Mouse (Mus musculus) small intestine, adult 2 months (tissue): Measurements from ENCODE around the gene Nudc. TPM values are rescaled to one million over a fixed set of nuclear protein-coding genes. Genes with fewer than 3 reads are reported as not detected.
A peak's percentile ranks its signal among the peaks of the same experiment; 100 is the strongest.
"Not testable (repeated sequence)": the region's sequence is repeated elsewhere in the genome, so short reads cannot be mapped to it uniquely, and the experiment has no call there.

Experiments used
- H3K27ac ChIP-seq: fragments of 200-500 bp; 2 replicates; pipeline ENCODE4 v1.5.1; 2012; ENCODE audit warnings: low read depth, low read length, control low read depth, inconsistent platforms; ENCODE audit not compliant: insufficient read depth
- H3K27me3 ChIP-seq: fragments of 200-500 bp; 2 replicates; pipeline ENCODE4 v1.6.1; 2012; ENCODE audit warnings: mild to moderate bottlenecking, moderate library complexity, low read length, inconsistent platforms; ENCODE audit not compliant: control insufficient read depth, insufficient read depth
- H3K36me3 ChIP-seq: fragments of 200-500 bp; 2 replicates; pipeline ENCODE4 v1.6.1; 2012; ENCODE audit warnings: mild to moderate bottlenecking, low read length, control low read depth, inconsistent platforms; ENCODE audit not compliant: control insufficient read depth, insufficient read depth
- H3K4me1 ChIP-seq: fragments of 200-500 bp; 2 replicates; pipeline ENCODE4 v1.6.1; 2012; ENCODE audit warnings: low read length, inconsistent platforms, mixed read lengths; ENCODE audit not compliant: control insufficient read depth, insufficient read depth, insufficient read length
- H3K4me3 ChIP-seq: fragments of 200-500 bp; 2 replicates; pipeline ENCODE4 v1.5.1; 2012; ENCODE audit warnings: low read depth, mild to moderate bottlenecking, control low read depth, inconsistent platforms, low read length, moderate library complexity
- CTCF ChIP-seq: fragments of 200-500 bp; IDR thresholded peaks from 2 replicates; pipeline ENCODE4 v1.5.1; 2012; ENCODE audit warnings: low read depth, mild to moderate bottlenecking, control low read depth, inconsistent platforms, low read length, moderate library complexity, mixed read lengths; ENCODE audit not compliant: insufficient replicate concordance, insufficient read length; ENCODE audit errors: extremely low read depth
- POLR2A ChIP-seq: fragments of 200-500 bp; IDR thresholded peaks from 2 replicates; pipeline ENCODE4 v1.6.1; 2012; ENCODE audit warnings: low read depth, mild to moderate bottlenecking, control low read depth, inconsistent platforms, low read length, moderate library complexity
- WGBS: fragments of 180-500 bp; shearing (Covaris S2); methylation state at CpG from one replicate; pipeline ENCODE4 v1.1.7; 2018; 5-methylcytosine and 5-hydroxymethylcytosine counted together
- polyA plus RNA-seq: library from polyadenylated mRNA; depleted of rRNA; stranded (reverse); fragments of >200 nt; gene quantifications from 2 replicates; pipeline ENCODE4 v1.2.3, GENCODE M21; 2012

Gene Nudc
- polyA plus RNA-seq, 1 experiment = 16.1 TPM

DNA sequence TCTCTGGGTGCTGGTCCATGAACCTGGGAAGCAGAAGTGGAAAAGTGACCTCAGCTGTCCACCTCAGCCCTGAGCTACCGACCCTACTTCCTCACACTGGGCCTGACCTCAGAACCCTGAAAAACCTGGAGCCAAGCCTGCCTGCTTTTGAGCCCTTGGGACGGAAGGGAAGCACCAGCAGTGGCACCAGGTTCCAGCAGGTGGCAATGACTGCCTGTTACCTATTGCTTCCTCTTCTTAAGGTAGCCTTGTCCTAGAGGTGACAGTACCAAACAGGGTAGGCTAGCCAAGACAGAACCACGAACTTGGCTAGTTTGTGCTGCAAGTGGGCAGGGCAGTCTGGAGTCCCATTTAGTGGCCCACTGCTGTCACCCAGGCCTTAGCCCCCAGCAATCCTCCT, 13.0 kb downstream of the Nudc start:
- peaks cover 59% of the 10 kb centered on the region for H3K36me3 ChIP-seq
- H3K27ac ChIP-seq = no peak overlapping the region
- 49% methylated on average over 3 of the region's 3 CpGs for WGBS
- H3K4me1 ChIP-seq = peaks cover 12% of the 10 kb centered on the region
- H3K27me3 ChIP-seq = no peaks in the 10 kb centered on the region
- H3K4me3 ChIP-seq = no peak overlapping the region
- TF ChIP-seq CTCF = no peak
- TF ChIP-seq POLR2A = no peak

DNA sequence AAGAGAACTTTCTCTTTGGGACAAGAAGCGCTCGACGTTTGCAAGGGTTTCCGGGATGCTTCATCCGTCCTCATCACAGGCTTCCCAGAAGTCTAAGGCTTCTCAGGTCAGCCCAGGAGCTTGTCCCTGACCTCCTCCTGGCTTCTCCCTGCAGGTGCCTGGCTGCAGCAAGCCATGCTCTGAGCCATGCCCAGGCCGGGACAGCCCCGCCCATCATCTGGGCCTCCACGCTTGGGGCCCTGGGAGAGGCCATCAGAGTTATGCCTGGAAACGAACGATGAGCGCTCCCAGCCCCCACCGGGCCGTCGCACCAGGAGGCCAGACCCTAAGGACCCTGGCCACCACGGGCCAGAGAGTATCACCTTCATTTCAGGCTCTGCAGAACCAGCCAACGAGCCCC, 18.0 kb downstream of the Nudc start:
- 54% methylated on average over 16 of the region's 16 CpGs for WGBS
- Histone ChIP-seq H3K36me3 (peaks cover 35% of the 10 kb centered on the region), H3K4me3 (no peak overlapping the region), H3K27me3 (no peaks in the 10 kb centered on the region), H3K4me1 (no peaks in the 10 kb centered on the region), H3K27ac (no peak overlapping the region)
- TF ChIP-seq POLR2A = no peak
- no peak for TF ChIP-seq CTCF

DNA sequence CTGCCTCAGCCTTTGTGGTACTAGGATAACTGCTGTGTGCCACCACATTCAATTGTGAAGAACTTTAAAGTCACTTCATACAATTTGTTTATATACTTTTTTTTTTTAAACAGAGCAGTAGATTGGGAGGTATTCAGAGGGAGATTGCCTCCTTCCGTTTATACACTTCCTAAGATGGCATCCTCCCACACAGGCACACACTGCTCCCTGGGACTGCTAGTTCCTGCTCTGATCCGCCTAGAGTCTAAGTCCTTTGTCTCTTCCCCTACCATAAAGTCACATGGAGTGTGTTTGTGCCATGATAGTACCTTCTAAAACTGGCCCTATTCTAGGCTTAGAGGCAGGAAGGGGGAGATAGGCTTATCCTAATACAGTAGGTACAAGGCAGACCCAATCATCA, 24.3 kb downstream of the Nudc start:
- H3K27me3 ChIP-seq = no peaks in the 10 kb centered on the region
- H3K36me3 ChIP-seq = 0 out of 2 replicates have a peak, but pooled peaks cover 2% of the 10 kb centered on the region
- no peaks in the 10 kb centered on the region; the same call in 1 of the 2 replicates for H3K4me1 ChIP-seq
- TF ChIP-seq CTCF = no peak
- no peak overlapping the region for H3K27ac ChIP-seq
- no peak overlapping the region for H3K4me3 ChIP-seq
- 58% methylated on average over 2 of the region's 2 CpGs for WGBS

DNA sequence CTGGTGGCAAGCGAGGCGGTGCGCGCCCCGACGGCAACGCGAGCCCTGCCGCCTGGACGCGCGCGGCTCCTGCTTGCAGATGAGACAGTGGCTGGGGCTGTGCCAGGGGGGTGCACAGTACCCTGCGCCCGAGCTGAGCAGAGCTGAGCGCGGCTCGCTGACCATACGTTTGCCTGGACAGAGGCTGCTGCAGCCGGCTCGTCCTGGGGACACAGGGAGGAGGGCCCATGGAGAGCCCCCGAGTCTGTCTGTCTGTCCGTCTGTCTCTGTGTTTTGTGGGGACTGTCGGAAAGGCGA, 26.5 kb downstream of the Nudc start:
- no peaks in the 10 kb centered on the region for H3K36me3 ChIP-seq
- no peaks in the 10 kb centered on the region for H3K27me3 ChIP-seq
- no peak overlapping the region for H3K27ac ChIP-seq
- no peaks in the 10 kb centered on the region; the same call in 1 of the 2 replicates for H3K4me1 ChIP-seq
- peak overlapping the region; percentile 87 for H3K4me3 ChIP-seq
- WGBS = 4% methylated on average over 25 of the region's 25 CpGs
- TF ChIP-seq CTCF (no peak), POLR2A (no peak)

DNA sequence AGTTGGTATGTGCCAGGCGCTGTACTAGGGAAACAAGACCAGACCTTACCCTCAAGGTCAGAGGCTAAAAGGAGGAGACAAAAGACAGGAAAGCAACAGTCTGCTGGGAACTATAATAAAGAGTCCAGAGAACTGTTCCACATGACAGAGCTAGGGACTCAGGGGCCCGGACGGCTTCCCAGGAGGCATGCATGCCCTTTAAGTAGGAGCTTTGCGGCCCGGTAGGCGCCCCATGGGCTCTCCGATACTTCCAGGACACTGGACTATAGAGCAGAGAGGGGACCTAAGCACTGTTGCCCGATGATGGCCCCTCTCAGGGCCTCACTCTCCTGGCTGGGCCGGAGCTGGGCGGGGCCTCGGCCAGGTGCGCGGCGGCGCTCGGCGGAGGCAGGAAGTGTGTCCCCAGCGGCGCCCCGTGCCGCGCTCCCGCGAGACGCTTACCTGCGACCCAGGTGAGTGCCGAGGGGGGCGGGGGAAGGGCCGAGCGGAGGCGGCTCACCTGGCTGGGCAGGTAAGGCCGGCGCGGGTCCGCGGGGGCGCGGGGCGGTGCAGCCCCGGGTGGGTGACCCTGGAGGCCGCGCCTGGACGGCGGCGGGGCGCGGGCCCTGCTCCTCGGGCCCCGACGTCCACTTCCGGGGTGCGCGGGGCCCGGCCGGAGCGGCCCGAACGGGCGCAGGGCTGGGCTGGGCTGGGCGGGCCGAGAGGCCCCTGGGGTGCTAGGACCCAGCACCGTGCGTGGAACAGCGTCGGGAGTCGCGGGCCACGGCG, 27.0 kb downstream of the Nudc start, which contains the start of gene Kdf1:
TSS of gene Kdf1 (plus strand) at position 363 of the 768 bp plus-strand sequence.
- Histone ChIP-seq H3K4me1 (no peaks in the 10 kb centered on the region; the same call in 1 of the 2 replicates), H3K27me3 (no peaks in the 10 kb centered on the region), H3K4me3 (peak within 1 kb of the TSS; percentile 87), H3K27ac (peak within 1 kb of the TSS; percentile 42; the same call in 1 of the 2 replicates), H3K36me3 (no peaks in the 10 kb centered on the region)
- peak; percentile 35 for TF ChIP-seq POLR2A
- no peak for TF ChIP-seq CTCF
- WGBS = 3% methylated on average over 66 of the region's 69 CpGs

DNA sequence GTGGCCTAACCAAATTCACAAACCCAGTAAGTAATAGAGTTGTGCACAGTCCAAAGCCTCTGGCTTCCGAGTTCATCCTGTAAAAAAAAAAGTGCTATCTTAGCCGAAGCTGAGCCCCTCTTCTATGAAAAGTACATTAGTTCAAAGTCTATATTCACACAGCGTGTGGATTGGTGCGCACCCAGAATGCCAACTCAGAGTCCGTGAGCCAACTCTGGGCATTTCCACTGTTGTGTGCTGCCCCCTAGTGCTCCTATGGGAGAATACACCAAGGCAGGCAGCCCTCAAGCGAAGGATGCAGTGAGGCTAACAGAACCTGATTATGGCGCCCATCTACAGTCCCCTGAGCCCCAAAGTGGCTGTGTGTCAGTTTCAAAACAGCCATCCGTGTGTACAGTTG, 32.8 kb downstream of the Nudc start:
- WGBS = 5% methylated on average over 8 of the region's 8 CpGs
- peak; percentile 93; the same call in 1 of the 2 replicates for TF ChIP-seq CTCF
- TF ChIP-seq POLR2A = no peak
- H3K4me3 ChIP-seq = no peak overlapping the region
- H3K4me1 ChIP-seq = no peaks in the 10 kb centered on the region
- H3K36me3 ChIP-seq = no peaks in the 10 kb centered on the region
- no peaks in the 10 kb centered on the region for H3K27me3 ChIP-seq
- H3K27ac ChIP-seq = peak overlapping the region; percentile 59; the same call in 1 of the 2 replicates

DNA sequence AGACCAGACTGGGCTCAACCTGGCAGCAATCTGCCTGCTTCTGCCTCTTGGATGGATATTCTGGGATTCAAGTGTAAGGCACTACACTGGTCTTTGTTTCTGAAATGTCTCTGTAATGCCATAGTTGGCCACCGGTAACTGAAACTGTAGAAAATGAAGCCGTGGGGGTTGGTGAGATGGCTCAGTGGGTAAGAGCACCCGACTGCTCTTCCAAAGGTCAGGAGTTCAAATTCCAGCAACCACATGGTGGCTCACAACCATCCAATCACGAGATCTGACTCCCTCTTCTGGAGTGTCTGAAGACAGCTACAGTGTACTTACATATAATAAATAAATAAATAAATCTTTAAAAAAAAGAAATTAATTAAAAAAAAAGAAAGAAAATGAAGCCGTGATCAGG, 33.3 kb downstream of the Nudc start:
- WGBS = 20% methylated on average over 5 of the region's 5 CpGs
- not testable (repeated sequence) for H3K4me1 ChIP-seq

More for the DNA sequence above, 33.3 kb downstream of the Nudc start:
- not testable (repeated sequence) for H3K4me3 ChIP-seq, H3K36me3 ChIP-seq, H3K27me3 ChIP-seq
- peak overlapping the region; percentile 59; the same call in 1 of the 2 replicates for H3K27ac ChIP-seq
